Mouse (Mus musculus): ENCODE results near the gene Fam117a. TPM values are rescaled to one million over a fixed set of nuclear protein-coding genes. Genes with fewer than 3 reads are reported as not detected.

Fam117a gene
- polyA plus RNA-seq, 1 experiment from 2014 or later: 3.0 TPM

- H3K9me3 ChIP-seq: no peaks in the 10 kb centered on the region
- H3K4me3 ChIP-seq: peak overlapping the region; percentile 95
- WGBS: 4% methylated on average over 17 of the region's 17 CpGs
- no peaks in the 10 kb centered on the region for H3K36me3 ChIP-seq
- H3K27ac ChIP-seq (replicated peaks): peak overlapping the region; percentile 65
- H3K9ac ChIP-seq (replicated peaks): peak overlapping the region; percentile 49
- H3K4me2 ChIP-seq (replicated peaks): peak overlapping the region; percentile 64
- peaks cover 23% of the 10 kb centered on the region for H3K4me1 ChIP-seq
- no peaks in the 10 kb centered on the region for H3K27me3 ChIP-seq
- ATAC-seq (replicated peaks): peak; percentile 10
These were observed 26.0 kb upstream of the Fam117a start for GRCm38 (mm10) chr11:95310648-95311424.

GRCm38 (mm10) chr11:95311425-95311807 lies 25.4 kb upstream of the Fam117a start:
- Histone ChIP-seq H3K4me2 (replicated peaks) (peak overlapping the region; percentile 64), H3K27ac (replicated peaks) (no peak overlapping the region), H3K4me3 (peak overlapping the region; percentile 95), H3K27me3 (no peaks in the 10 kb centered on the region), H3K36me3 (no peaks in the 10 kb centered on the region), H3K9ac (replicated peaks) (no peak overlapping the region), H3K9me3 (no peaks in the 10 kb centered on the region), H3K4me1 (peaks cover 23% of the 10 kb centered on the region)
- no peak for ATAC-seq (replicated peaks)
- WGBS: 10% methylated on average over 5 of the region's 5 CpGs

- WGBS: 88% methylated on average over 7 of the region's 7 CpGs
- H3K27ac ChIP-seq (replicated peaks): no peak overlapping the region
- no peak overlapping the region for H3K9ac ChIP-seq (replicated peaks)
- no peak overlapping the region for H3K4me3 ChIP-seq
- H3K27me3 ChIP-seq: no peaks in the 10 kb centered on the region
- H3K9me3 ChIP-seq: no peaks in the 10 kb centered on the region
- no peak overlapping the region for H3K4me2 ChIP-seq (replicated peaks)
- H3K4me1 ChIP-seq: peaks cover 11% of the 10 kb centered on the region
- no peaks in the 10 kb centered on the region for H3K36me3 ChIP-seq
- no peak for ATAC-seq (replicated peaks)
These were observed 21.4 kb upstream of the Fam117a start for GRCm38 (mm10) chr11:95315215-95315955.

GRCm38 (mm10) chr11:95318116-95318515 lies 18.7 kb upstream of the Fam117a start:
- H3K27ac ChIP-seq (replicated peaks): no peak overlapping the region
- no peak overlapping the region for H3K4me3 ChIP-seq
- H3K4me2 ChIP-seq (replicated peaks): no peak overlapping the region
- H3K9ac ChIP-seq (replicated peaks): no peak overlapping the region
- 91% methylated on average over 9 of the region's 9 CpGs for WGBS
- H3K4me1 ChIP-seq: no peaks in the 10 kb centered on the region
- no peaks in the 10 kb centered on the region for H3K9me3 ChIP-seq
- no peaks in the 10 kb centered on the region for H3K36me3 ChIP-seq
- no peak for ATAC-seq (replicated peaks)
- no peaks in the 10 kb centered on the region for H3K27me3 ChIP-seq

- H3K4me3 ChIP-seq: no peak overlapping the region
- H3K9ac ChIP-seq (replicated peaks): no peak overlapping the region
- H3K27me3 ChIP-seq: no peaks in the 10 kb centered on the region
- H3K4me1 ChIP-seq: no peaks in the 10 kb centered on the region
- ATAC-seq (replicated peaks): no peak
- H3K9me3 ChIP-seq: no peaks in the 10 kb centered on the region
- H3K36me3 ChIP-seq: no peaks in the 10 kb centered on the region
- H3K4me2 ChIP-seq (replicated peaks): no peak overlapping the region
- H3K27ac ChIP-seq (replicated peaks): no peak overlapping the region
- 61% methylated on average over 1 of the region's 1 CpGs for WGBS
These were observed 17.3 kb upstream of the Fam117a start for GRCm38 (mm10) chr11:95319506-95319905.

GRCm38 (mm10) chr11:95320010-95320409 lies 16.8 kb upstream of the Fam117a start:
- Histone ChIP-seq H3K27me3 (no peaks in the 10 kb centered on the region), H3K27ac (replicated peaks) (no peak overlapping the region), H3K4me3 (no peak overlapping the region), H3K9me3 (no peaks in the 10 kb centered on the region), H3K9ac (replicated peaks) (no peak overlapping the region), H3K4me1 (no peaks in the 10 kb centered on the region), H3K36me3 (no peaks in the 10 kb centered on the region), H3K4me2 (replicated peaks) (no peak overlapping the region)
- ATAC-seq (replicated peaks): no peak
- WGBS: 100% methylated on average over 1 of the region's 1 CpGs

GRCm38 (mm10) chr11:95324181-95324580 lies 12.6 kb upstream of the Fam117a start:
- H3K9ac ChIP-seq (replicated peaks): no peak overlapping the region
- H3K4me2 ChIP-seq (replicated peaks): no peak overlapping the region
- no peaks in the 10 kb centered on the region for H3K36me3 ChIP-seq
- no peak for ATAC-seq (replicated peaks)
- H3K27ac ChIP-seq (replicated peaks): no peak overlapping the region
- no peaks in the 10 kb centered on the region for H3K9me3 ChIP-seq
- no peaks in the 10 kb centered on the region for H3K27me3 ChIP-seq
- no peak overlapping the region for H3K4me3 ChIP-seq
- H3K4me1 ChIP-seq: no peaks in the 10 kb centered on the region
- 79% methylated on average over 10 of the region's 10 CpGs for WGBS

- Histone ChIP-seq H3K4me3 (no peak overlapping the region), H3K9me3 (no peaks in the 10 kb centered on the region), H3K9ac (replicated peaks) (no peak overlapping the region), H3K4me1 (no peaks in the 10 kb centered on the region), H3K27me3 (no peaks in the 10 kb centered on the region), H3K36me3 (no peaks in the 10 kb centered on the region), H3K4me2 (replicated peaks) (no peak overlapping the region), H3K27ac (replicated peaks) (no peak overlapping the region)
- WGBS: 90% methylated on average over 4 of the region's 4 CpGs
- ATAC-seq (replicated peaks): no peak
These were observed 11.0 kb upstream of the Fam117a start for GRCm38 (mm10) chr11:95325832-95326231.

- H3K9me3 ChIP-seq: no peaks in the 10 kb centered on the region
- no peak overlapping the region for H3K4me2 ChIP-seq (replicated peaks)
- H3K27me3 ChIP-seq: no peaks in the 10 kb centered on the region
- H3K4me1 ChIP-seq: no peaks in the 10 kb centered on the region
- H3K36me3 ChIP-seq: no peaks in the 10 kb centered on the region
- ATAC-seq (replicated peaks): no peak
- no peak overlapping the region for H3K4me3 ChIP-seq
- 71% methylated on average over 11 of the region's 11 CpGs for WGBS
- no peak overlapping the region for H3K9ac ChIP-seq (replicated peaks)
- no peak overlapping the region for H3K27ac ChIP-seq (replicated peaks)
These were observed 10.6 kb upstream of the Fam117a start for GRCm38 (mm10) chr11:95326243-95326642.

- Histone ChIP-seq H3K4me1 (no peaks in the 10 kb centered on the region), H3K4me3 (no peak overlapping the region), H3K27me3 (0 out of 2 replicates have a peak, but pooled peaks cover 1% of the 10 kb centered on the region), H3K4me2 (replicated peaks) (no peak overlapping the region), H3K9ac (replicated peaks) (no peak overlapping the region), H3K9me3 (no peaks in the 10 kb centered on the region), H3K36me3 (no peaks in the 10 kb centered on the region), H3K27ac (replicated peaks) (no peak overlapping the region)
- WGBS: 80% methylated on average over 5 of the region's 5 CpGs
- no peak for ATAC-seq (replicated peaks)
These were observed 8.2 kb upstream of the Fam117a start for GRCm38 (mm10) chr11:95328629-95329028.

- Histone ChIP-seq H3K36me3 (no peaks in the 10 kb centered on the region), H3K4me3 (no peak overlapping the region), H3K9ac (replicated peaks) (no peak overlapping the region), H3K4me1 (no peaks in the 10 kb centered on the region), H3K27me3 (0 out of 2 replicates have a peak, but pooled peaks cover 3% of the 10 kb centered on the region), H3K27ac (replicated peaks) (no peak overlapping the region), H3K9me3 (no peaks in the 10 kb centered on the region), H3K4me2 (replicated peaks) (no peak overlapping the region)
- WGBS: 71% methylated on average over 1 of the region's 1 CpGs
- no peak for ATAC-seq (replicated peaks)
These were observed 6.2 kb upstream of the Fam117a start for GRCm38 (mm10) chr11:95330662-95331061.

GRCm38 (mm10) chr11:95333209-95333608 lies 3.6 kb upstream of the Fam117a start:
- Histone ChIP-seq H3K9me3 (no peaks in the 10 kb centered on the region), H3K4me2 (replicated peaks) (no peak overlapping the region), H3K27ac (replicated peaks) (no peak overlapping the region), H3K4me1 (peaks cover 12% of the 10 kb centered on the region), H3K36me3 (no peaks in the 10 kb centered on the region), H3K27me3 (0 out of 2 replicates have a peak, but pooled peaks cover 11% of the 10 kb centered on the region), H3K4me3 (no peak overlapping the region), H3K9ac (replicated peaks) (no peak overlapping the region)
- no peak for ATAC-seq (replicated peaks)
- 62% methylated on average over 4 of the region's 4 CpGs for WGBS
